Mouse (Mus musculus) ES-E14 (cell line): ENCODE results near the gene Ceacam11. TPM values are rescaled to one million over a fixed set of nuclear protein-coding genes. Genes with fewer than 3 reads are reported as not detected.
"Not testable (repeated sequence)": the region's sequence is repeated elsewhere in the genome, so short reads cannot be mapped to it uniquely, and the experiment has no call there.

Experiments used
- DNase-seq: peaks from one replicate; pipeline ENCODE4 v3.0.0-alpha.2; 2013; ENCODE audit warnings: low read depth, low spot score
- H3K27ac ChIP-seq: 2 replicates; pipeline ENCODE4 v1.5.1; 2012; ENCODE audit warnings: low read depth, mild to moderate bottlenecking, low read length, moderate library complexity, mixed read lengths; ENCODE audit not compliant: poor library complexity, insufficient read depth, severe bottlenecking
- H3K36me3 ChIP-seq: 2 replicates; pipeline ENCODE4 v1.6.1; 2012; ENCODE audit warnings: mild to moderate bottlenecking, low read length, moderate library complexity, mixed read lengths; ENCODE audit not compliant: control insufficient read depth, poor library complexity, insufficient read depth, severe bottlenecking
- H3K4me1 ChIP-seq, 2 experiments: fragments of 150-350 bp in 1 of 2; sonication (generic) in 1 of 2; 2 replicates each; pipeline ENCODE4 v1.6.1; 2012; ENCODE audit warnings: low read length in 2 of 2, mild to moderate bottlenecking in 1 of 2, mixed read lengths in 1 of 2; ENCODE audit not compliant: control insufficient read depth in 2 of 2, insufficient read depth in 2 of 2, poor library complexity in 1 of 2
- H3K4me3 ChIP-seq, 2 experiments: fragments of 150-350 bp in 1 of 2; sonication (generic) in 1 of 2; 2 replicates each; pipeline ENCODE4 v1.5.1; 2012; ENCODE audit warnings: low read length in 2 of 2, low read depth in 1 of 2, mild to moderate bottlenecking in 1 of 2, mixed read lengths in 1 of 2; ENCODE audit not compliant: insufficient read depth in 1 of 2, poor library complexity in 1 of 2, severe bottlenecking in 1 of 2
- H3K9ac ChIP-seq: 2 replicates; pipeline ENCODE4 v1.6.1; 2012; ENCODE audit warnings: low read depth, mild to moderate bottlenecking, low read length, mixed read lengths; ENCODE audit not compliant: poor library complexity, insufficient read depth, severe bottlenecking
- H3K9me3 ChIP-seq: fragments of 150-350 bp; sonication (generic); 2 replicates; pipeline ENCODE4 v1.6.1; 2012; ENCODE audit warnings: low read depth, mild to moderate bottlenecking, low read length; ENCODE audit not compliant: control insufficient read depth, insufficient read depth
- CHD2 ChIP-seq: IDR thresholded peaks from 2 replicates; pipeline ENCODE4 v1.6.1; 2014; ENCODE audit warnings: mild to moderate bottlenecking, low read depth, low read length, inconsistent platforms
- HCFC1 ChIP-seq: IDR thresholded peaks from 2 replicates; pipeline ENCODE4 v1.6.1; 2012; ENCODE audit warnings: low read length, inconsistent platforms, borderline replicate concordance; ENCODE audit not compliant: insufficient read depth
- MAFK ChIP-seq: IDR thresholded peaks from 2 replicates; pipeline ENCODE4 v1.6.1; 2014; ENCODE audit warnings: mild to moderate bottlenecking, low read depth, low read length, inconsistent platforms; ENCODE audit not compliant: insufficient read depth
- ZC3H11A ChIP-seq: IDR thresholded peaks from 2 replicates; pipeline ENCODE4 v1.6.1; 2012; ENCODE audit warnings: low read depth, mild to moderate bottlenecking, inconsistent platforms, low read length, borderline replicate concordance
- ZNF384 ChIP-seq: IDR thresholded peaks from 2 replicates; pipeline ENCODE4 v1.6.1; 2012; ENCODE audit warnings: low read depth, low read length, inconsistent platforms
- in situ Hi-C, 2 experiments: fragments of 600-800 bp; cut with MboI; formaldehyde crosslinking; loops; one replicate each; pipeline ENCODE4 v1.15.1; 2025; ENCODE audit warnings: low sequenced_read_pairs in 2 of 2, inconsistent platforms in 1 of 2; ENCODE audit not compliant: unreplicated experiment in 2 of 2
- total RNA-seq: library from RNA; depleted of rRNA; stranded (reverse); fragments of 300-350 nt; gene quantifications from 2 replicates; pipeline ENCODE4 v1.2.3, GENCODE M21; 2012; rRNA removed

Ceacam11 gene
- total RNA-seq, result not detected in 2 replicates

DNA sequence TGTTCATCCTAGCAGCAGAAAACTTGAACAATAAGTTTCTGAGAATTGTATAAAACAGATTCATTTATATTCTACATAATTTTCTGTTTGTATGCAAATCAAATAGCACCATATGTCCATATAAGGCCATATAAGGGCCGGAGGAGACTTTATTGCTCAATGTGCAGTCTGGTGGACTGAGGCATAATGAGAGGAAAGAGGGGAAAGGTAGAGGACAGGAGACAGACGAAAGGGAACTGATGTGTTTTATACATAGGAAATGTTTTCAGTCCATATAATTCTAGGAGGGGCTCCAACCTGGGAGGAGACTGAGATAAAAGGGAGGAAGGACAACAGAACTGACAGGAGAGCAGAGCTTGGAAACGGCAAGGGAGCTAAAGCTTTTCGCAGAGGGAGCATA is at the start of gene Ceacam11:
Gene Ceacam11, plus strand, starts transcription at position 301 of the 400 bp plus-strand sequence.
- in situ Hi-C loops, result no loop called here
- Histone ChIP-seq H3K9me3 (no peaks in the 10 kb centered on the region), H3K27ac (no peak within 1 kb of the TSS), H3K36me3 (no peaks in the 10 kb centered on the region), H3K9ac (no peak within 1 kb of the TSS), H3K4me3 (no peak within 1 kb of the TSS), H3K4me1 (no peaks in the 10 kb centered on the region)
- no peak for DNase-seq
- no peak for TF ChIP-seq HCFC1
- no peak for TF ChIP-seq ZNF384
- no peak for TF ChIP-seq MAFK
- TF ChIP-seq ZC3H11A, result no peak
- no peak for TF ChIP-seq CHD2

DNA sequence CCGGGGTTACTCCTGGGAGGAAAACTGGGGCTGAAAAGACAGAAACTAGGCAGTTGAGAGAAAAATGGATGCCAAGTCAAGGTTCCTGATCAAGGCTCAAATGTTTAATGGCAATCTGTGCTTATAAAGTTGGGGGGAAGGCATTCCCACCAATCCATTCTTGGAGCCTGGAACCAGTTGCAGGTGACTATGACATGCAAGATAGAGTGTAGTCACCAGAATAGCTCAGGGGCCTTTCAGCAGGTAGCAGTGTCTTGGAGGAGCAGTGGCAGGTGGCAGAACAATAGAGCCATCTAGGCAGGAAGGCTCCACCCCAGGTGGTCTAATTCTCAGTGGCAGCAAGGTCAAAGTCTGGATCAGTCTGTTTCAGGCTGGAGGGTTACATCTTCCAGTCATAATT is 29.2 kb downstream of the Ceacam11 start:
- H3K9me3 ChIP-seq, H3K9ac ChIP-seq, in situ Hi-C loops, H3K27ac ChIP-seq, H3K4me1 ChIP-seq, H3K36me3 ChIP-seq, H3K4me3 ChIP-seq: not testable (repeated sequence)
- TF ChIP-seq MAFK, result peak; percentile 6; the same call in 1 of the 2 replicates
- peak; percentile 15 for DNase-seq

DNA sequence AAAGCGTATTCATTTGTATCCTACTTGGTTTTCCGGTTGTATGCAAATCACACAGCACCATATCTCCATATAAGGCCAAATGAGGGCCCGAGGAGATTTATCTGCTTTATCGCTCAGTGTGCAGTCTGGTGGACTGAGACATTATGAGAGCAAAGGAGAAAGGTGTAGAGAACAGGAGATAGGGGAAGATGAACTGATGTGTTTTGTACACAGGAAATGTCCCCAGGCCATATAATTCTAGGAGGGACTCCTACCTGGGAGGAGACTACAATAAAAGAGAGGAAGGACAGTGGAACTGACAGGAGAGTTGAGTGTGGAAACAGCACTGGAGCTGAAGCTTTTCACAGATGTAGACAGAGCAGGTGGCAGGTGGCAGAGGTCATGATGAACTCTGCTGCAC is 37.7 kb downstream of the Ceacam11 start, which contains the start of gene Ceacam13:
Gene Ceacam13, plus strand, starts transcription at position 301 of the 400 bp plus-strand sequence.
- Histone ChIP-seq H3K27ac (no peak within 1 kb of the TSS), H3K9me3 (no peaks in the 10 kb centered on the region), H3K9ac (no peak within 1 kb of the TSS), H3K4me1 (no peaks in the 10 kb centered on the region), H3K36me3 (no peaks in the 10 kb centered on the region), H3K4me3 (no peak within 1 kb of the TSS)
- TF ChIP-seq ZC3H11A (no peak), CHD2 (no peak), HCFC1 (no peak), ZNF384 (no peak), MAFK (no peak)
- in situ Hi-C loops, result no loop called here
- DNase-seq, result no peak

Other genes starting within 250 kb of the Ceacam11 start
- not detected in 2 replicates for gene Ceacam14, start 159.5 kb upstream of the Ceacam11 start, total RNA-seq
- not detected in 2 replicates for gene Gm5155, start 100.4 kb upstream of the Ceacam11 start, total RNA-seq
- not detected in 2 replicates for gene Ceacam13, start 37.8 kb downstream of the Ceacam11 start, total RNA-seq
- not detected in 2 replicates for gene Ceacam12, start 93.8 kb downstream of the Ceacam11 start, total RNA-seq
- gene Igfl3, start 204.4 kb downstream of the Ceacam11 start, total RNA-seq, result not detected in 2 replicates